Mouse (Mus musculus) bone marrow macrophage, adult 2 months (primary cell): ENCODE data around the gene Sspo.

Experiments used
- CTCF ChIP-seq: IDR thresholded peaks from 2 replicates; pipeline ENCODE4 v1.5.1; 2012; ENCODE audit warnings: low read depth, mild to moderate bottlenecking, low read length, moderate library complexity
- POLR2A ChIP-seq: IDR thresholded peaks from 2 replicates; pipeline ENCODE4 v1.6.1; 2012; ENCODE audit warnings: mild to moderate bottlenecking, low read depth, low read length, borderline replicate concordance

- TF ChIP-seq CTCF (no peak), POLR2A (no peak)
Measured at GRCm38 (mm10) chr6:48541560-48542450, 93.8 kb downstream of the Sspo start.
